ENCODE assay signal across 9 mouse cellular contexts in genomic region chr19:28834388-28834787, GRCm38 (mm10). TPM values are rescaled to one million over a fixed set of nuclear protein-coding genes. Genes with fewer than 3 reads are reported as not detected.
DNase-seq lines count a peak whose midpoint lies in the region; ATAC-seq and TF ChIP-seq lines count a peak whose summit lies in the region.
"Had no signal": no experiment of that assay in that cellular context is flagged by ENCODE, and none has a peak within 500 bp of the region (broad histone marks: within the 10 kb centered on the region; RNA-seq: fewer than 3 reads in every experiment).

No protein-coding gene starts in this region.

- H3K9me3 ChIP-seq in heart, embryonic 13.5 days: peaks cover 7% of the 10 kb centered on the region; the same call in 1 of the 2 replicates
- H3K9me3 ChIP-seq in heart, postnatal 0 days (replicated peaks; ENCODE audit: control insufficient read depth, low read length): 0 out of 2 replicates have a peak, but pooled peaks cover 6% of the 10 kb centered on the region
- H3K9me3 ChIP-seq in limb, embryonic 10.5 days (replicated peaks): no peaks in the 10 kb centered on the region
- H3K9me3 ChIP-seq in midbrain, embryonic 14.5 days (ENCODE audit: control insufficient read depth, low read length): no peaks in the 10 kb centered on the region

- peaks cover 52% of the 10 kb centered on the region for H3K27me3 ChIP-seq in heart, embryonic 13.5 days (replicated peaks)
- 0 out of 2 replicates have a peak, but pooled peaks cover 7% of the 10 kb centered on the region for H3K27me3 ChIP-seq in heart, postnatal 0 days (ENCODE audit: control insufficient read depth, insufficient read depth, low read length)
- peaks cover 43% of the 10 kb centered on the region for H3K27me3 ChIP-seq in limb, embryonic 10.5 days (ENCODE audit: low read depth, poor library complexity, severe bottlenecking)
- no peaks in the 10 kb centered on the region for H3K27me3 ChIP-seq in midbrain, embryonic 14.5 days (ENCODE audit: control insufficient read depth, insufficient read depth, low read length)

- ATAC-seq in heart, embryonic 13.5 days (ENCODE audit: extremely low read depth, insufficient number of reproducible peaks, low FRiP score, low TSS enrichment): no peak
- no peak for ATAC-seq in heart, postnatal 0 days (ENCODE audit: insufficient read depth, low read depth)
- ATAC-seq in midbrain, embryonic 14.5 days (ENCODE audit: low FRiP score, low TSS enrichment): no peak; the same call in 1 of the 2 replicates
- ATAC-seq: Patski had no signal

- TF ChIP-seq EP300 in heart, postnatal 0 days (IDR thresholded peaks at IDR 0.05; ENCODE audit: low read depth): no peak

- H3K9ac ChIP-seq in heart, embryonic 13.5 days: peak overlapping the region; percentile 77
- H3K9ac ChIP-seq in heart, postnatal 0 days (replicated peaks; ENCODE audit: low read depth, low read length): no peak overlapping the region
- peak overlapping the region; percentile 62 for H3K9ac ChIP-seq in midbrain, embryonic 14.5 days (replicated peaks; ENCODE audit: low read length)

- TF ChIP-seq CTCF in heart, postnatal 0 days (IDR thresholded peaks at IDR 0.05; ENCODE audit: low read depth): no peak

- WGBS in heart, embryonic 13.5 days: 9% methylated on average over 10 of the region's 10 CpGs
- WGBS in heart, postnatal 0 days: 16% methylated on average over 10 of the region's 10 CpGs
- WGBS in limb, embryonic 10.5 days: 8% methylated on average over 10 of the region's 10 CpGs
- 11% methylated on average over 10 of the region's 10 CpGs for WGBS in midbrain, embryonic 14.5 days

- no peaks in the 10 kb centered on the region for H3K36me3 ChIP-seq in heart, embryonic 13.5 days
- no peaks in the 10 kb centered on the region for H3K36me3 ChIP-seq in heart, postnatal 0 days (replicated peaks; ENCODE audit: control insufficient read depth, insufficient read depth, low read length)
- H3K36me3 ChIP-seq in limb, embryonic 10.5 days: no peaks in the 10 kb centered on the region
- no peaks in the 10 kb centered on the region for H3K36me3 ChIP-seq in midbrain, embryonic 14.5 days (ENCODE audit: control insufficient read depth, insufficient read depth, low read length)

- H3K4me1 ChIP-seq in heart, embryonic 13.5 days: peaks cover 16% of the 10 kb centered on the region
- H3K4me1 ChIP-seq in heart, postnatal 0 days (ENCODE audit: control insufficient read depth, insufficient read depth): peaks cover 4% of the 10 kb centered on the region; the same call in 1 of the 2 replicates
- H3K4me1 ChIP-seq in limb, embryonic 10.5 days: peaks cover 14% of the 10 kb centered on the region
- 0 out of 2 replicates have a peak, but pooled peaks cover 2% of the 10 kb centered on the region for H3K4me1 ChIP-seq in midbrain, embryonic 14.5 days (ENCODE audit: control insufficient read depth, insufficient read depth, low read length)

- peak overlapping the region; percentile 68 for H3K4me3 ChIP-seq in heart, embryonic 13.5 days
- peak overlapping the region; percentile 56 for H3K4me3 ChIP-seq in heart, postnatal 0 days (ENCODE audit: low read depth, low read length)
- peak overlapping the region; percentile 72 for H3K4me3 ChIP-seq in limb, embryonic 10.5 days
- peak overlapping the region; percentile 65 for H3K4me3 ChIP-seq in midbrain, embryonic 14.5 days (replicated peaks; ENCODE audit: low read depth, low read length)

- DNase-seq in heart, adult 11 months: no peak
- peak; percentile 57 for DNase-seq in cerebellum, adult 9-10 months
- DNase-seq in heart, postnatal 0 days (ENCODE audit: low spot score): no peak
- no peak for DNase-seq in limb, embryonic 10.5 days (ENCODE audit: low spot score)
- peak; percentile 67 for DNase-seq in midbrain, embryonic 14.5 days
- no peak for DNase-seq in urinary bladder, postnatal 36 days (ENCODE audit: low spot score in 2 of 2)
- no peak for DNase-seq in frontal cortex, adult 2 months (ENCODE audit: extremely low spot score in 1 of 2, low spot score in 1 of 2)

- no peak overlapping the region for H3K27ac ChIP-seq in heart, embryonic 13.5 days (replicated peaks)
- H3K27ac ChIP-seq in heart, postnatal 0 days (ENCODE audit: low read depth): no peak overlapping the region
- H3K27ac ChIP-seq in limb, embryonic 10.5 days: no peak overlapping the region
- peak overlapping the region; percentile 71; the same call in 1 of the 2 replicates for H3K27ac ChIP-seq in midbrain, embryonic 14.5 days (replicated peaks; ENCODE audit: low read depth, low read length)

- H3K4me2 ChIP-seq in heart, embryonic 13.5 days: peak overlapping the region; percentile 97
- H3K4me2 ChIP-seq in heart, postnatal 0 days (ENCODE audit: low read depth, low read length): peak overlapping the region; percentile 93
- H3K4me2 ChIP-seq in midbrain, embryonic 14.5 days (ENCODE audit: low read length): peak overlapping the region; percentile 86

RNA-seq across cellular contexts. Expression of gene Slc1a1, which starts 0.5 kb away (rescaled TPM):
- 1.5 and 1.8 TPM in 2 replicates for polyA plus RNA-seq in heart, embryonic 13.5 days (2015; fragmentation: Nextera tagmentation; extraction: Ambion mirVana)
- 9.7 and 14.1 TPM in 2 replicates for total RNA-seq in heart, postnatal 0 days (2014; rRNA removed; ENCODE audit: low replicate concordance)
- polyA plus RNA-seq in heart, postnatal 0 days (2015; fragmentation: Nextera tagmentation; extraction: Ambion mirVana): 2.3 and 3.7 TPM in 2 replicates
- polyA plus RNA-seq in limb, embryonic 10.5 days (2016; fragmentation: Nextera tagmentation; extraction: Ambion mirVana): 0.13 and 0.15 TPM in 2 replicates
- polyA plus RNA-seq in midbrain, embryonic 14.5 days (2014; fragmentation: Nextera tagmentation; extraction: Ambion mirVana): 19.8 and 21.7 TPM in 2 replicates
- polyA plus RNA-seq in frontal cortex, adult 2 months (2012; rRNA removed): 70.2 and 78.6 TPM in 2 replicates

Comparison
In these comparisons a context has a peak if more than half of its experiments do, and no peak if none do; other contexts are left out.
1. DNase-seq: peak in cerebellum, adult 9-10 months (single experiment) and midbrain, embryonic 14.5 days (single experiment); none in heart, adult 11 months (single experiment), heart, postnatal 0 days (single experiment), limb, embryonic 10.5 days (single experiment), urinary bladder, postnatal 36 days (0 of 2) and frontal cortex, adult 2 months (0 of 2).
2. Peak in every context shown above with its lines, with median percentiles within 50 percentile points of each other: H3K4me2 ChIP-seq and H3K4me3 ChIP-seq.